Mouse (Mus musculus) frontal cortex, postnatal 25 days (tissue): ENCODE measurements around the gene Pfn3.

ENCODE experiments used
- DNase-seq, 2 experiments: peaks; one replicate each; pipeline ENCODE4 v3.0.0; 2022; ENCODE audit warnings: low spot score in 2 of 2

Gene Pfn3

DNA sequence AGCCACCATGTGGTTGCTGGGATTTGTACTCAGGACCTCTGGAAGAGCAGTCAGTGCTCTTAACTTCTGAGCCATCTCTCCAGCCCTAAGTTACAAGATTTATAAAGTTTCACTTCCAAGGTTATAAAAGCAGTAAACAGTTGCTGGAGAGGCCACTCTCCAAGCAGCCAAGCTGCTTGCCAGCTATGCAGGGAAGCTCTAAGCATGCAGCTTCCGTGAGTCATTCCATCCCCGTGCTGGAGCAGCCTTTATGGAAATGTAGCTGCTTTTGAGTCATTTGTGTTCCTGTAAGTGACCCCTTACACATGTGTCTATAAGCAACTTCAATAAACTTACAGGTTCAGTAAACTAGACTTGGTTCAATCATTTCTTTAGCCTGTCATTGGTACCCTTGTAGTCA, 15.5 kb upstream of the Pfn3 start:
- DNase-seq, result no peak

DNA sequence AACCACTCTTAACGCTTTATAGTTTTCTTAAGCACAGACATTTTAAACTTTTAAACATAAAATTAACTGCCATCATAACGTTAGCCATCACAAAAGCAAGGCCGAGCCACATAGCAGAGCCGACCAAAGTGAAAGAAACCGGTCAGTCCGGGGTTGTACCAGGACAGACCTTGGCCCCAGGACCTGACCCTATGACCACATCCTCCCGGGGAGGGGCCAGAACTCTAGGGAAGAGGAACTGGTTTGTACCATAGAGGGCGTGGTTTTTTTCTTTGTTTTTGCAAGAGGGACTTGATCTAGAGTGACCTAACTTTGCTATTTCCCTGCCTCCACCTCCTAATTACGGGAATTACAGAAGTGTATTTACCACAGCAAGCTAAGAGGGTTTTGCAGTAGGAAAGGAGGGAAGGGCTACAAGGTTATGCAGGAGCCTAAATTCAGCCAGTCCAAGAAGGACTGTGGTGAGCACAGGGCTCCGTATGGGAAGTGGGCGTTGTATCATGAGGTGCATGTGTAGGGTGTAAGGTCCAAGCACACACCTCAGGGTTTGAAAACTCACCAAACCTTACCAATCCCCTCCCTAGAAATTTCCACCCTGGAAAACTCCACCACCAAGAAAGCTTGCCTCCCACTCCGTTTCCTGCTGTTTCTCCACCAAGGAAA, 14.3 kb upstream of the Pfn3 start:
- no peak for DNase-seq

DNA sequence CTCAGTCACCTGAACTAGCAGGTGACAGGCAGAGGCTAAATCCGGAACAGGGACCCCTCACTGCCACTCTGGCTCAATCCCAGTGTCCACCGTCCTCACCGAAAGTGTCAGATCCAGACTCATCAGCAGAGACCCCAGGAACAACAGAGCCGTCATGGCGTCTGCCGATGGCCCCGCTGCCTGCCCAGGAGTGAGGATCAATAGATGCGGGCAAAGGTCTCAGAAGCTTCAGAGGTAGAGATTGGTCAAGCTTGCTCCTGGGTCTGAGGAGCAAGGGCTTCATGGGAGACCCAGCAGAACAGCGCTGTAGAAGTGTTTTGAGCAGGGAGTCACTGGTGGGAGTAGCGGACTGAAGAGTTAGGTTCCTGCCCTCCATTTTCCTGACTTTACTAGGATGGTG, 11.6 kb upstream of the Pfn3 start, which contains the start of gene F12:
TSS of gene F12 (minus strand) at position 181 of the 400 bp plus-strand sequence.
- no peak for DNase-seq

DNA sequence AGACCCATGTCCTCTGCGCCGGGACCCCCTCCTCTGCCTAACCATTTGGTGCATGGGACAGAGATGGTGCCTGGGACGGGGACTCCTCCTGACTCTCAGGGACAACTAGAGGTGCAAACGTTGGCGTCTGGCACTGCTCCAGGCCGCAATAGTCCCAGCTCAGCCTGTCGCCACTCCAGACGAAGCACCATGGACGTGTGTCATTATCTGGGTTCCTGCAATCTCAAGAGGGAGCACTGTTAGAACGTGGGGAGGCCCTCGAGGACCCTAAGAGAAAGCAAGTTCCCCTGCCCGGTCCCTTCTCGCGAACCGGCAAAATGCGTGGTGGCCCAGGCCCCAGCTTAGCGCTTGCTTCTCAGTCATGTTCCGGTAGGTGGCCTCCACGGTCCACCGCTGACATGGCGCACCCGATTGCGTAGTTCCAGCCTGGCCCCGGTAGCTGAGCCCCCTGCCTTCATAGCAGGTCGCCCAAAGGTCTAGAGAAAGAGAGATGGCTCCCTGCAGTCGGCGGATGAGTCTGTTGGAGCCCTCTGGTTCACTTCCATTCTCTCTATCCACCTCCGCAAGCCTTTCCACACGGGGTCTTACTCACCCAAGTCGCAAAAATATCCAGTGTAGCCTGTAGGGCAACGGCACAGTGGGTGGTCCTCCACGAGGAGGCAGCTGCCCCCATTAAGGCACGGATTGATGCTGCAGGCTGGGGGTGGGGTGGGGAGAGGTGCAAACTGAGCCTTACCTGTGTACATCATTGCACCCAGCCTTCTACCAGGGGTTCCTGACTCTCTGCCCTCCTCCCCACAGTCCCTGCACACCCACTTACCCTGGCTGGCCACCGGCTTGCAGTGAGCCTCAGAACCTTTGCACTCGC, 6.1 kb upstream of the Pfn3 start:
- peak; percentile 48 to 54 for DNase-seq

DNA sequence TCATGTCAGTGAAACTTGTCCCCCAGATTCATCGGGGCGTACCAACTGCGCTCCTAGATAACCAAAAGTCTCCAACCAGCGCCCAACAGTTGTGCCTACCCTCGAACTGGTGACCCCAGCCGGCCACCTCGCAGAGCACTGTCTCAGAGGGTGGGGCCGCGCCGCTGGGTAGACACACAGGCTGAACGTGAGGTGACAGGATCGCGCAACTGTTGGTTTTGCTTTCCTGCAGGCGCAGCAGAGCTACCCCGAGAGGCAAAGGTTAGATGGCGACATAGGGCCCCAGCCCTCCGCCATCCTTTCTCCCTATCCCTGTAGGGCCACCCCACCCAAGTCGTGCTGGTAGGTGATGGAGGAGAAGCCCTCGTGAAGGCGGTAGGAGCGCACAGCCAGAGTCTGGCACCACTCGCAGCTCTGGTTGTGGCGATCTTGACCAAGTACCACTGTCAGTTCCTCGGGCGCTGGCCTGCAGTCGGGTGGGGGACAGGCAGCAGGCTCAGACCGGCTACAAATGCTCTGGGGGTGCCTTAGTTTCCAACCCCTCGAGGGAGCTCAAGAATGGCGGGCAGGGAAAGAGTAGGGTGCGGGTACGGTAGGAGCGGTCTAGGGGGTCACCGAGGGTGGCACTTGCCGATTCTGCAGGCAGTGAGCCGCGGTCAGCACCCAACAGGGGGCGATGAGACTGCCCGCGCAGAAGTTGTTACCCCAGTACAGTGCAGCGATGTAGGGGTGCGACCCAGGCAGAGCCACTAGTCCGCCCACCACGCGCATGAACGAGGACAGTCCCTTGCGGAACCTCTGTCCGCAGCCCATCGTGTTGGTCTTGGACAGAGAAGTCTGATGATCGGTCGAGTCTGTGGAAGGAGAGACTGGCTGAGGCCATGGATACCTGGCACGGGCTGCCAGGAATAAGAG, 5.2 kb upstream of the Pfn3 start:
- no peak for DNase-seq

DNA sequence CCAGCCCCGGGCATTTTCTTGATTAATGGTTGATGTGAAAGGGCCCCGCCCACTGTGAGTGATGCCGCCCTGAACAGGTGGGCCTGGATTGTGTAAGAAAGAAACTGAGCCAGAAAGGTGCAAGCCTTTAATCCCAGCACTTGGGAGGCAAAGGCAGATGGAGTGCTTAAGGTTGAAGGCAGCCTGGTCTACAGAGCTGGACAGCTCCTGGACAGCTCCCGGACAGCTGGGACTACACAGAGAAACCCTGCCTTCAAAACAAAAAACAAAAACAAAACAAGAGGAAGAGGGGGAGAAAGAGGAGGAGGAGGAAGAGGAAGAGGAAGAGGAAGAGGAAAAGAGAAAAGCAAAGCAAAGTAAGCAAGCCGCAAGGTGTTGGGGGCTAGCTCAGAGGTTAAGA, 4.1 kb upstream of the Pfn3 start:
- no peak for DNase-seq

DNA sequence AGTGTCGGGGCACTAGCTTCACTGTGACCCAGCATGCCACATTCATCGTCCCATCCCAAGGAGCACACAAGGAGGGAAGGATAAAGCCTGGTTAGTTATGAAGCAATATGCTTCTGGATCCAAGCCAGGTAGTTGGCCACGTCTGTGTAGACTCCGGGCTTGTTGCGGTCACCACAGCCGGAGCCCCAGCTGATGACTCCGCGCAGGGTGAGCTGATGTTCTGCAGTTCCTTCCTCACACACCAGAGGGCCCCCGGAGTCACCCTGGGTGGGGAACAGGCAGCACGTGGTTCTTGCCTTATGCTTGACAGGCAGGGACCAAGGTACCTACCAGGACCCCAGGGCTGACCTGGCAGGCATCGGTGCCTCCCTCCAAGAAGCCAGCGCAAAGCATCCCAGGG, 3.0 kb upstream of the Pfn3 start:
- DNase-seq, result peak; percentile 80 to 85

DNA sequence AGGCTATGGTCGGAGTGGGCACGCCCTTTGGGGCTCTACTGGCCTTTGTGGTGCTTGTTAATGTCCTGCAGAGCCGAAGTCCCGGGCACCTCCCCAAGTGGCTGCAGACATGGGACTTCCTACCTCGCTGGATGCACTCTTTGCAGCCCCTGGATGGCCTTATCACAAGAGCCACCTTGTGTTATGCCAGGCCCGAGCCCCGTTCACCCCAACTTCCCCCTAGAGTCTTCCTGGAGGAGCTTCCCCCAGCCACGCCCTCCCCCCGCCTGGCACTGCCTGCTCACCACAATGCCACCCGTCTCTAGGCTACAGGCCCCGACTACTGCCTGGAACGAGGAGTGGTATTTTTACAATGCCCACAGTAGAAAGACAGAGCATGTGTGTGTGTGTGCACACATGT, 1.7 kb downstream of the Pfn3 start:
- no peak for DNase-seq

DNA sequence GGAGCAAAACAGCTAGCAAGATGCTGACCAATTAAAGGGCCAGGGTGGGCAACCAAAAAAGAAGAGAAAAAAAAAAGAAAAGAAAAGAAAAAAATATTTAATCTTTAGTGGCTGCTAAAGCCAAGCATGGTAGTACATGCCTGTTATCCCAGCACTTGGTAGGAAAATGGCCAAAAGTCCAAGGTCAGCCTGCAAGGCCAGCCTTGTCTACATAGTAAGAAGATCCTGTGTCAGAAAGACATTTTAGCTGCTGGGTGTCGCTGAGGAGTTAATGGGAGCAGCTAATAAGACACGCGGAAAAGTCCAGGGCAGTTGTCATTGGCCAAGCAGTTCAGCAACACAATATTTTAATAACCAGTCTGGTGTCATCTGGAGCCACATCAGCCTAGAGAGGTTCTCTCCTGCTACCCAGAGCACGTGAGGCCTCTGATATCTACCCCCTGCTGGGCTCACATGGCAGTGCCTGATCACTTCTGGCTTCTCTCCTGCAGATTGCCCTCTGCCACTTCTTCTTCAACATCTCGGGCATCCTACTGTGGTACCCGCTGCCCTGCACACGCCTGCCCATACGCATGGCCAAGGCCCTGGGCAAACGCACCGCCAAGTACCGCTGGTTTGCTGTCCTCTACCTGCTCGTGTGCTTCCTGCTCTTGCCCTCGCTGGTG, 2.3 kb downstream of the Pfn3 start:
- no peak for DNase-seq

DNA sequence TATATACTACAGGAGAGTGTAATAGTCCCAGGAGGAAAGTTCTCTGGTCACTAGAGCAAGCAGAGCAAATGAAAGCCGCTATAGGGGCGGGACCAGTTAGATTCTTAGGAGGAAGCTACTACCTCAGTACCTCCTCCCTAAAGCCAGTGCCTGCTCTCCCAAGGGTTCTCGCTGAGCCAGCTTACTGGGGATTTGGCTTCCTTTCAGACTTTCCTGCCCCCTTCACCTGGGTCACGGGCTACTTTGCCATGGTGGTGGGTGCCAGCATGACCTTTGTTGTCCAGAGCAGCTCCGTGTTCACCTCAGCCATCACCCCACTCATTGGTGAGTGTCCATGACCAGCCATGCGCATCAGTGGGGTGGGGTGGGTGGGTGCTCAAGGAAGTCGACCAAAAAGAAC, 3.2 kb downstream of the Pfn3 start:
- DNase-seq, result no peak

DNA sequence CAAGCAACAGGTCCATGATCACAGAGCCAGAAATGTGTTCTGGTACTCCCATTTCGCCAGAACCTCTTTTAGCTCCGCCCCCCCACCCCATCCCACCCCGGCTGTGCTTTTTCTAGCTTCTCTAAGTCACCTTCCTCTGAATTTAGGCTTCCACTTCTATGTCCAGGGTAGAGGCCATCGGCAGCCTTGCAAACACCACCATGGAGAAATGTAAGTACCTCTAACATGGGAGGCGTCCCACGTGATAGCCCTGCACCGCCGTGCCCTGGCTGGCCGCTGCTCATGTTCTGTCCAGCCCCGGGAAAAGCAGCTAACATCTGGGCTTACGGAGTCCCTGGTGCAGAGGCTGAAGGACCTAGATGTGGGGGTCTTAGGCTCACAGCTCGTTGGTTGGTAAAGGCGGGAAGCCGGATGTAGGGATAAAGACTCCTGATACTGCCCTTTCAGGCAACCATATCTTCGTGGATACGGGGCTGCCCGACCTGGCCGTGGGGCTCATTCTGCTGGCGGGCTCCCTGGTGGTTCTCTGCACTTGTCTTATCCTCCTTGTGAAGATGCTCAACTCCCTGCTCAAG, 6.4 kb downstream of the Pfn3 start:
- no peak for DNase-seq

DNA sequence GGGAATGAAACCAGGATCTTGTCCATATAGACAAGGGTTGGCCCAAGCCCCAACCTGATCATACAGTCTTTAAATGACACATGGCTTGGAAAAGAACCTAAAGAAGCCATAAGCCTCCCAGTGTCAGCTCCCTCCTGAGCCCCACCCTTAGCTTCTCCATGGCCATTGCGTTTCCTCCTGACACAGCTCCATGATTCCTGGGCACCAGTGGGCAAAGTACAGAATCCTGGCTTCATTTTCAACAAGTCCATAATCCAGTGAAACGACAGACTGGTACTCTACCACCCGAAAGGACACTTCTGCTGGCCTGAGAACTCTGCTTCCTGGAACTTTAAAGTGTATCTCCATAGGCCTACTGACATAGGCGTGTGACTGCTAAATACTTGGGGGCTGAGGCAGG, 7.7 kb downstream of the Pfn3 start:
- no peak for DNase-seq

DNA sequence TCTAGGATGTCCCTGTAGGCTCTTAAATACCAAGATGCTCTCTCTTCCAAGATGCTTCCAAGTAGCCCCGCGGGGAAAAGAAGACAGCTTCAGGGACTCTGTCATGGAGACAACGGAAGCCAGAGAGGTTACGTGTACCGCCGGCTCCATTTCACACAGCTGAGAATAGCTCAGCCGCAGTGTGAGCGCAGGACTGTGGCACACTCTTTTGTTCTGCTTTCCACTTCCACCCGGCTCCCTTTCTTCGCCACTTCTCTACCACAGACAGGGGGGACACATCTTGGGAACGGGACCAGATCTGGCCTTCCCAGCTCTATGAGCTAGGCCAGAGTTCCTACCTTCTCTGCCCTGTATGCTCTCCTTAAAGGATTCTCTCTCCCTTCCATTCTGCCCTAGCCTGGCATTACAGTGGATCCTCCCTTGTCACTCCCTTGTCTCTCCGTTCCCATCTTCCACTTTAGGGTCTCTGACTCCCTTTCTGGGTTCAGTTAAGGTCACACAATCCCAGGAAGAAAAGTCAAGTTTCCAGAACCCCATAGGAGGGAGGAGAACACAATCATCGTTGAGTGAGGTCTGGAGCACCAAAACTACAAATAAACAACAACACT, 9.1 kb downstream of the Pfn3 start:
- no peak for DNase-seq

DNA sequence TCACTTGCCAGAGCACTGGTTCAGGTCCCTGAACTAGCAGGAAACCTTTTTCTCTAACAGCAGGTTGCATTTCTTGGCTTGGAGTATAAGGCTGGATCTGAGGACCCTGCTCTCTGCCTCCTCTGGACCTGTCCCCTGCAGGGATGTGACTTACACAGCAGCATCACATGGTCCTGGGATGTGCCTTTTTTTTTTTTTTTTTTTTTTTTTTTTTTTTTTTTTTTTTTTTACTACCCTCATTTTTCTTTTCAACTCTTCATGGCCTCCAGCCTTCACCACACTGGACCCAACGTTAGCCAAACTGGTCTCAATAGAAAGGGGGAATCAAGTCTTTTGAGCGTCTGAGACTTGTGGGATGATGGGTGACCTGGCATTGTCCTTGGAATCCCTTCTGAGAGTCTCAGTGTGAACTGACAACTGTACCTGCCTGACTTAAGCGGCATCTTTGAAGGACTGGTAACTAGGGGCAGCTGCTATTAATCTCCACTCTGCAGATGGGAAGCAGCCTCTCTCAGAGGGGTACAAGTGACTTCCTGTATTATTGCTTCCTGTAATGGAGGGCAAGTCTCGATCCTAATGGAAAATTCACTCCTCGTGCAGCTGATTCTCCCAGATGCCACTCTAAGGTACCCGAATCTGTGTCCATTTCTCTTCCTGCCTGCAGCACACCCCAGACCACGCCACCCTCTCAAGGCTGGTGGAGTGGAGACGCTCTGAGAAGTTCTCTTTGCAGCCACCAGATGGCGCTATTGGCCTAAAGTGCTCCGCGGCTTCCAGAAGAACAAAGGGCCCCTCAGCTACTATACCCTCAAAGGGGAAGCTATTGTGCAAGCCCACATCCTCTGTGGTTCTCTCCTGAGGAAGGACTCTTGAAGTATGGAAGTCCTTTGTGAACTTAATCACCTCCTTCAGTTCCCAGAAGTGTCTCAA, 9.9 kb downstream of the Pfn3 start:
- peak; percentile 57 to 73 for DNase-seq

DNA sequence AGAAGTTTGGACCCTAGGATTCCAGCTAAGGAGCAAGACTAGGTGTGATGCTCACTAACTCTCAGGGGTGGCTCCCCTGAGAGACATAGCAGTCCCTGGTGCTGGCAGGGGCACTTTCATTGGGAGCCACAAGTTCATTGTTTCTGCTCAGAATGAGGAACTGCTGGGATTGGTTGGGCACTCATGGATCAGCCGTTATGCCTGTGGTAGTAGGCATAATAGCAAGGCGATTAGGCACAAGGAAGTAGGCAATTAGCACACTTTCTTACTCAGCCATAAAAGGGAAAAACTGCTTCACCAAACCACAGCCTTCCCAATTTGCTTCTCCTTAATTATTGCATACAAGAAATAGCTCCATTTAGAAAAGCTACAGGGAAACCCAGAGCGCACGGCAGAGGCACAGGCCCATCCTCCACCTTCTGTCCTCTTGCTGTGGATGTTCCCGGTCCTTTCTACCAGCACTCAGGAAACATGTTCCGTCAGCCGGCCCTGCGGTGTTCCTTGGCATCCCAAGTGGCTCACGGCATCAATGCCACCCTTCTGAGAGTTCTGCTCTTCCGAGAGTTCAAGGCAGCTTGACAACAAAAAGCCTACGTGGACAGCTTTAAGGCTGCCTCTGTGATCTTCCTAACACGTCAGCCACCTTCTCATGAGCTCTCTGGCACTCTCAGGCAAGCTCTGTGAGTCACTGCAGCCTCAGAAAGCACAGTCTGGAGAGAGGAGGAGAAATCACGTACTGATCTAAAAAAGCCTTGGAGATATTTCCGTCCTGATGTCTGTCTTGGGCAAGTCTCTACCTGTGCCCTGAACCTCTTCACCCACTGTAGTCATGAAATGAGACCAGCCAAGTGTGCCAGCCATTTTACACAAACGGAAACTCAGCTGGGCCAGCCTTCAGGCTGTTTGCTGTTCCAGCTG, 10.8 kb downstream of the Pfn3 start:
- DNase-seq, result peak in 1 of 2 experiments; percentile 29

DNA sequence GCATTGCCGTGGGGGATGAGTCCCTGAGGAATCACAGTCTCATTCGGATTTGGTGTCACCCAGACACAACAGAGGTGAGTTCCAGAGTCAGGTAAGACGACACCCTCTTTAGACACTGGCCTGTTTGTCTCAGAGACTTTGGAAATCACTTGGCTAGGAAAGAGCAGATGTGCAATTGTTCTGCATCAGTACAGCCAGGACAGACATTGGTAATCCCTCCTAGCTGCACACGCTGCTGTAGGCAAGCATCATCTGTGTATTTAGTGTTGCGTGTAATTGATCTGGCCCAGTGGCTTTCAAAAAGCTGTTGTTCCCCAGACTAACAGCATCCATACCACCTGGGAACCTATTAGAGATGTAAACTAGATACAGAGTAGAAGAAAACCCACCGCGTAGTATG, 11.8 kb downstream of the Pfn3 start:
- DNase-seq, result no peak

DNA sequence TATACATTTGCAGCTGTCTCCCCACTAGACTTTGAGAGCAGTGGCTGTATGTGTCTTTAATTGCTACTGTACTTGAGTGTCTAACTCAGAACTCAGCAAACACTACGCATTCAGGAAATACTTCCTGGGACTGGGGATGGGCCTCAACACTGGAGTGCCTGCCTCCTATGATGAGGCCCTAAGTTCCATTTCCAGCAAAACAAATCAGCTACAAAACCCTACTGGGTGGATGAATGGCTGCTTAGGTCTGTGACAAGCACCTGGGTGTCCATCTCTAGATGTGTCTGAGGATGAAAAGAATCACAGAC, 15.0 kb downstream of the Pfn3 start:
- no peak for DNase-seq

DNA sequence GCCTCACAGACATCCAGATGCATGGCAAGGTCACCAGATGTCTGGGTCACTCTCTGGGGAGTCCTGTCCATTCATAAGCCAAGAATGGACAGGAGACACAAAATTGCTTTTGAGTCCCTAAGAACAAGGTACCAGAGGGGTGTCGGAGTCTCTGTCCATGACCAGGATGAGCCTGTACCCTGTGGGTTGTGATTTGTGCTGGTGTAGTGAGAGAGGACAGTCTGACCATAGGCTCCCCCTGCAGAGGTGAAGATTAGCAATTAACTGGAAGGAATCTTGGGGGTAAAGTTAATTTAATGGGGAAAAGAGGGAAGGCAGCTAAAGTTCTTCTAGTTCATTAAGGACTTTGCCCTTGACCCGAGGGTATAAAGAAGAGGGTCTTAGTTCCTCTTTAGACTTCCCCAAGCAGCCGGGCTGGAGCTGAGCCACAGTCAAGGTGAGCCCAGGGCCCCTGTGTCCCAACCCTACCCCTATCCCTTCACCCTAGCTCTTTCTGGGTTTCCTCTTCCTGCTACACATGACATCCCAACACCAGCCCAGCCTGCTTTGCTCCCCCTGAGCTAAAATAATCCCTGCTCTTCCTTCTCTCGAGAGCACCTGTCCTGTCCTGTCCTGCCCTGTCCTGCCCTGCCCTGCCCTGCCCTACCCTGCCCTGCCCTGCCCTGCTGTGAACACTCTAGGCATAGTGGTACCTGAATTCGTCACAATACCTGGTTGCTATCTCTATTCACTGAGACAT, 15.6 kb downstream of the Pfn3 start:
- no peak for DNase-seq
